Mouse (Mus musculus) lung, postnatal 0 days (tissue): ENCODE measurements around the gene Gpr45. TPM values are rescaled to one million over a fixed set of nuclear protein-coding genes. Genes with fewer than 3 reads are reported as not detected.
A peak's percentile ranks its signal among the peaks of the same experiment; 100 is the strongest.

ENCODE experiments used
- ATAC-seq: fragments of 200-750 bp; cut with Nextera tagmentation; 2 replicates; pipeline ENCODE4 v1.8.0; 2017; ENCODE audit warnings: moderate library complexity
- DNase-seq: peaks from one replicate; pipeline ENCODE4 v3.0.0-alpha.2; 2016; ENCODE audit warnings: low spot score
- H3K27ac ChIP-seq: fragments of 300-500 bp; sonication (generic); 2 replicates; pipeline ENCODE4 v1.5.1; 2014; ENCODE audit warnings: antibody characterized with exemption, mild to moderate bottlenecking, low read length, mixed read lengths
- H3K27me3 ChIP-seq: fragments of 300-500 bp; sonication (generic); replicated peaks from 2 replicates; pipeline ENCODE4 v1.6.1; 2014; ENCODE audit warnings: low read length, mixed read lengths; ENCODE audit not compliant: insufficient read depth
- H3K36me3 ChIP-seq: fragments of 300-500 bp; sonication (generic); 2 replicates; pipeline ENCODE4 v1.6.1; 2014; ENCODE audit warnings: low read length, mixed read lengths; ENCODE audit not compliant: insufficient read depth
- H3K4me1 ChIP-seq: fragments of 300-500 bp; sonication (generic); 2 replicates; pipeline ENCODE4 v1.6.1; 2014; ENCODE audit warnings: antibody characterized with exemption, low read depth, low read length, mixed read lengths; ENCODE audit not compliant: insufficient read depth
- H3K4me2 ChIP-seq: fragments of 300-500 bp; sonication (generic); replicated peaks from 2 replicates; pipeline ENCODE4 v1.6.1; 2014; ENCODE audit warnings: low read depth, mild to moderate bottlenecking, low read length, moderate library complexity, mixed read lengths
- H3K4me3 ChIP-seq: fragments of 300-500 bp; sonication (generic); 2 replicates; pipeline ENCODE4 v1.5.1; 2014; ENCODE audit warnings: low read depth, low read length
- H3K9ac ChIP-seq: fragments of 300-500 bp; sonication (generic); replicated peaks from 2 replicates; pipeline ENCODE4 v1.6.1; 2014; ENCODE audit warnings: low read depth, mild to moderate bottlenecking
- H3K9me3 ChIP-seq: fragments of 300-500 bp; sonication (generic); 2 replicates; pipeline ENCODE4 v1.6.1; 2016; ENCODE audit warnings: low read length, mixed read lengths
- CTCF ChIP-seq: IDR thresholded peaks from 2 replicates; pipeline ENCODE4 v1.5.1; 2016; ENCODE audit warnings: antibody characterized with exemption, mild to moderate bottlenecking
- EP300 ChIP-seq: IDR thresholded peaks from 2 replicates; pipeline ENCODE4 v1.6.1; 2016; ENCODE audit warnings: antibody characterized with exemption, mild to moderate bottlenecking, control low read depth
- WGBS: fragments of 180-500 bp; shearing (Covaris S2); extraction: QIAGEN DNeasy Blood & Tissue Kit; methylation state at CpG from one replicate; pipeline ENCODE4 v1.1.7; 2014; 5-methylcytosine and 5-hydroxymethylcytosine counted together
- polyA plus RNA-seq: library from polyadenylated mRNA; unstranded; fragments of >200 nt; fragmentation: Nextera tagmentation; extraction: Ambion mirVana; gene quantifications from 2 replicates; pipeline ENCODE4 v1.2.1, GENCODE M21; 2015

The Gpr45 gene
- polyA plus RNA-seq, 1 experiment from 2014 or later = 1.2 TPM

DNA sequence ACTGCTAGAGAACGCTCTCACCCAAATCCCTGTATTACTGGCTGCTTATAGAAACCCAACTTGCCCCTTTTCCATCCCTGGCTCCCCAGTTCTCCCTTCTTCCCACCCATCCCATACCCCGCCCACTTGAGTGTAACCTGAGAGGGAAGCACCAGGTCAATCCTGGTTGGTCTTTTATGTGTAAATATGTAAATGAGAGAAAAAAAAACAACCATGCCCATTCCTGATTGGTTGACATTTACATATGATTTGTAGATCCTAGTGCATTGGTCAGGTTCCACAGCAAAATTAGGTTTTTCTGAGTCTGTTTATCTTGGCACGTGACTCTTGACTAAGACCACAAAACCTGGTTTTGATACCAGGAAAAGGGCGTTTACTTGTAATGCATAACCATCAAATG lies 34.8 kb upstream of the Gpr45 start:
- peak; percentile 47 for ATAC-seq
- Histone ChIP-seq H3K4me2 (no peak overlapping the region), H3K36me3 (no peaks in the 10 kb centered on the region), H3K27me3 (no peaks in the 10 kb centered on the region), H3K9ac (no peak overlapping the region), H3K9me3 (no peaks in the 10 kb centered on the region), H3K4me1 (no peaks in the 10 kb centered on the region), H3K4me3 (no peak overlapping the region), H3K27ac (no peak overlapping the region)
- peak; percentile 53 for DNase-seq
- 27% methylated on average over 4 of the region's 4 CpGs for WGBS
- no peak for TF ChIP-seq EP300
- no peak for TF ChIP-seq CTCF

DNA sequence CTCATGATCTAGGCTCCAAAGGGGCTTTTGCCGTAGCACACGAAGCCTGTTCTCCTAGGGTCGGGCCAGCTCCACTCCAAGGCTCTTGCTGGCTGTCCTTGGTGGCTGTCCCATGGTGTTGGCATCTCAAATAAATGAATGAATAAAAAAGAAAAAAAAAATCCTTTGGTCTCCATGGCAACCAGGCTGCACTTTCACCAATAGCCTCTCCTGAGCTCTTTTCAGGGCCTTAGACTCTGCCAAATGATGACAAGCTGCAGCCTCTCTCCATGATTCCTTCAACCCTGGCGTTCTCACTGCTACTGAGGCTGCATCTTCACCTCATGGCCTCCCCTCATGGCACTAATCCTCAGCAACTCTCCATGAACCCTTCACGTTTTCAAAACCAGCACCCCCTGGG lies 28.7 kb upstream of the Gpr45 start:
- Histone ChIP-seq H3K4me1 (no peaks in the 10 kb centered on the region), H3K4me3 (no peak overlapping the region), H3K27ac (no peak overlapping the region), H3K27me3 (no peaks in the 10 kb centered on the region), H3K4me2 (no peak overlapping the region), H3K9me3 (no peaks in the 10 kb centered on the region), H3K36me3 (no peaks in the 10 kb centered on the region), H3K9ac (no peak overlapping the region)
- 63% methylated on average over 5 of the region's 5 CpGs for WGBS
- TF ChIP-seq EP300 (no peak), CTCF (no peak)
- ATAC-seq = no peak
- DNase-seq = no peak

DNA sequence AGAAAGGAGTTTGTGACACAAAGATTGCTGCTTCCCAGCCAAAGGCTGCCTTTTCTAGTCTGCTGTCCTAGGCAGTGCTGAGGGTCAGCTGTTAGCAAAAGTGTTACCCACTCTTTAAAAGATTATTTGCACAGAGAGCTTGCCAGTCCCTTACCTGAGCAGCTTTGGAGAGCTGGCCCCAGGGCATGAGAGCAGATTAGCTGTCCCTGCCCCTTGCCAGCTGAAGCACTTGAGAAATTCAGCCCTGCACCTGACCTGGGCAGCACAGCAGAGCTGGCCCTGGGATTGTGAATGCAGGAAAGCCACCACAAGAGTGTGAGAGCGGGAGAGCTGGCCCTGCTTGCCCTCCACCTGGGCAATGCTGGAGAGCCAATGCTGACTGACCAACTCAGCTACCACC lies 19.1 kb upstream of the Gpr45 start:
- DNase-seq (no peak), ATAC-seq (peak; percentile 50)
- Histone ChIP-seq H3K9me3 (no peaks in the 10 kb centered on the region), H3K4me1 (no peaks in the 10 kb centered on the region), H3K4me2 (no peak overlapping the region), H3K9ac (no peak overlapping the region), H3K27me3 (no peaks in the 10 kb centered on the region), H3K36me3 (no peaks in the 10 kb centered on the region), H3K27ac (no peak overlapping the region), H3K4me3 (no peak overlapping the region)
- TF ChIP-seq EP300 = no peak
- TF ChIP-seq CTCF = no peak
- WGBS = 41% methylated on average over 1 of the region's 1 CpGs

DNA sequence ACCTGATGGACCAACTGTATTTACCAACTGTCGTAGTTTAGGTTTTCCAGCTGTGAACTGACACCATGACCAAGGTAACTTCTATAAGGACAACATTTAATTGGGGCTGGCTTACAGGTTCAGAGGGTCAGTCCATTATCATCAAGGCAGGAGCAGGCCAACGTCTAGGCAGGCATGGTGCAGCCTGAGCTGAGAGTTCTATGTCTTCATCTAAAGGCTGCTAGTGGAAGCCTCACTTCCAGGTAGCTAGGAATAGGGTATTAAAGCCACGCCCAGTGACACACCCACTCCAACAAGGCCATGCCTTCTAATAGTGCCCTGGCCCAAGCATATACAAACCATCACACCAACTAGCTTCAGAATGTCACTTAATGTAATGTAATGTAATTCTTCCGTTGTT lies 4.2 kb upstream of the Gpr45 start:
- no peak overlapping the region for H3K4me3 ChIP-seq
- H3K27ac ChIP-seq = no peak overlapping the region
- H3K9me3 ChIP-seq = no peaks in the 10 kb centered on the region
- no peaks in the 10 kb centered on the region for H3K4me1 ChIP-seq
- H3K36me3 ChIP-seq = no peaks in the 10 kb centered on the region
- H3K4me2 ChIP-seq = no peak overlapping the region
- DNase-seq = no peak
- no peaks in the 10 kb centered on the region; the same call in 1 of the 2 replicates for H3K27me3 ChIP-seq
- WGBS = 73% methylated on average over 4 of the region's 4 CpGs
- TF ChIP-seq EP300 (no peak), CTCF (no peak)
- no peak overlapping the region for H3K9ac ChIP-seq
- no peak for ATAC-seq

DNA sequence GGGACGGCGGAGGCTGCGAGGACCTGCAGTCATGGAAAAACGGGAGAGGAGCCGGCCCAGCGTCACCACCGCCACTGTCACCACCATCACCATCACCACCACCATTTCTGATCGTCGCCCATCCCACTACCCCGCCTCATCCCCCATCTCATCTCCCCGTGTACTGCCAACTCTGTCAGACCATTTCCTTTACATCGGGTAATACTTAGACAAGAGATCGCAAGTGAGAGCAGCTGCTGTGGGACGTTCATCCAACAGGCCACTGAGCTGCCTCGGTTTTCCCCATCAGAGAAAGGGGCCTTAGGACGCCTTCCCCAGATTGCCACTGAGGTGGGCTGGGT lies 780 bp downstream of the Gpr45 start:
- WGBS = 3% methylated on average over 16 of the region's 16 CpGs

DNA sequence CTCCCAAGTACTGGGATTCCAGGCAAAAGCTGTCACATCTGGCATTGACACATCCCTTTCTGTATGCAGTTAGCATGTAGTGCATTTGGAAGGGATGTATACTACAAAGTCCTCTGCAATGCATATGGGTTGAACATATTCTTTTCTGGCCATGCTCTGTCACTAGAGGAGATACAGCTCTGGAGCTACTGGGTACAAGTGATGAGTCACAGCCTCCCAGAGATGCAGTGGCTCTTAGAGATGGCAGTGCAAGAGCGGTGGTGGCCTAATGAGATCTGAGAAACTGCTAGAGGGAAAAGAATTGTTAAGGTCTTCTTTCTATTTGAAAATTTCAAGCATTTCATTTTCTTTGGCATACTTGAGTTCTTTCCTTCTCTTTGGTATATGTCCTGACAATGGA lies 4.2 kb downstream of the Gpr45 start:
- no peak overlapping the region for H3K4me3 ChIP-seq
- H3K9me3 ChIP-seq = no peaks in the 10 kb centered on the region
- no peak overlapping the region for H3K4me2 ChIP-seq
- no peak overlapping the region for H3K27ac ChIP-seq
- H3K4me1 ChIP-seq = no peaks in the 10 kb centered on the region
- no peak for DNase-seq
- H3K36me3 ChIP-seq = no peaks in the 10 kb centered on the region
- no peaks in the 10 kb centered on the region; the same call in 1 of the 2 replicates for H3K27me3 ChIP-seq
- ATAC-seq = no peak
- TF ChIP-seq EP300 (no peak), CTCF (no peak)
- H3K9ac ChIP-seq = no peak overlapping the region
- WGBS = 94% methylated on average over 1 of the region's 1 CpGs

More for the DNA sequence above, 780 bp downstream of the Gpr45 start:
- H3K4me1 ChIP-seq = no peaks in the 10 kb centered on the region
- H3K27me3 ChIP-seq = no peaks in the 10 kb centered on the region; the same call in 1 of the 2 replicates
- no peak for DNase-seq
- H3K9me3 ChIP-seq = no peaks in the 10 kb centered on the region
- H3K36me3 ChIP-seq = no peaks in the 10 kb centered on the region
- H3K27ac ChIP-seq = no peak overlapping the region
- peak; percentile 19 for ATAC-seq
- H3K4me2 ChIP-seq = peak overlapping the region; percentile 97
- no peak for TF ChIP-seq CTCF
- no peak for TF ChIP-seq EP300
- no peak overlapping the region for H3K9ac ChIP-seq
- H3K4me3 ChIP-seq = peak overlapping the region; percentile 51
